Mouse (Mus musculus): ENCODE data around the gene Nudc.

Nudc gene

GRCm38 (mm10) chr4:133545272-133546231 lies at the start of gene Nudc:
TSS of gene Nudc (minus strand) at chr4:133545996.
- DNase-seq (ENCODE audit: low spot score) = peak; percentile 93

- DNase-seq (ENCODE audit: low spot score) = no peak
Observed at GRCm38 (mm10) chr4:133595538-133595937, 49.7 kb upstream of the Nudc start.

- DNase-seq (ENCODE audit: low spot score) = peak; percentile 61
Observed at GRCm38 (mm10) chr4:133592570-133592969, 46.8 kb upstream of the Nudc start.

GRCm38 (mm10) chr4:133584059-133584951 lies 38.5 kb upstream of the Nudc start, which contains the start of gene Gpn2:
TSS of gene Gpn2 (plus strand) at chr4:133584362.
- DNase-seq (ENCODE audit: low spot score) = peak; percentile 85

GRCm38 (mm10) chr4:133583690-133584058 lies 37.9 kb upstream of the Nudc start:
- no peak for DNase-seq (ENCODE audit: low spot score)

- DNase-seq (ENCODE audit: low spot score) = no peak
Observed at GRCm38 (mm10) chr4:133577983-133578382, 32.2 kb upstream of the Nudc start.

- no peak for DNase-seq (ENCODE audit: low spot score)
Observed at GRCm38 (mm10) chr4:133574843-133575202, 29.0 kb upstream of the Nudc start.

- peak; percentile 94 for DNase-seq (ENCODE audit: low spot score)
Observed at GRCm38 (mm10) chr4:133574070-133574842, 28.5 kb upstream of the Nudc start, which contains the start of gene Gpatch3. TSS of gene Gpatch3 (plus strand) at chr4:133574745.

- peak; percentile 28 for DNase-seq (ENCODE audit: low spot score)
Observed at GRCm38 (mm10) chr4:133570066-133570466, 24.3 kb upstream of the Nudc start.

- DNase-seq (ENCODE audit: low spot score) = no peak
Observed at GRCm38 (mm10) chr4:133569291-133570065, 23.7 kb upstream of the Nudc start.

GRCm38 (mm10) chr4:133567251-133567650 lies 21.5 kb upstream of the Nudc start:
- no peak for DNase-seq (ENCODE audit: low spot score)

GRCm38 (mm10) chr4:133563123-133563571 lies 17.4 kb upstream of the Nudc start:
- DNase-seq (ENCODE audit: low spot score) = no peak

- no peak for DNase-seq (ENCODE audit: low spot score)
Observed at GRCm38 (mm10) chr4:133561622-133562021, 15.8 kb upstream of the Nudc start.

GRCm38 (mm10) chr4:133559846-133560245 lies 14.1 kb upstream of the Nudc start:
- DNase-seq (ENCODE audit: low spot score) = no peak

- no peak for DNase-seq (ENCODE audit: low spot score)
Observed at GRCm38 (mm10) chr4:133557041-133557717, 11.4 kb upstream of the Nudc start.

- DNase-seq (ENCODE audit: low spot score) = no peak
Observed at GRCm38 (mm10) chr4:133553448-133554330, 7.9 kb upstream of the Nudc start.

GRCm38 (mm10) chr4:133552768-133553447 lies 7.1 kb upstream of the Nudc start, which contains the start of gene Nr0b2:
TSS of gene Nr0b2 (plus strand) at chr4:133553376.
- no peak for DNase-seq (ENCODE audit: low spot score)

GRCm38 (mm10) chr4:133552029-133552428 lies 6.2 kb upstream of the Nudc start:
- no peak for DNase-seq (ENCODE audit: low spot score)

- DNase-seq (ENCODE audit: low spot score) = no peak
Observed at GRCm38 (mm10) chr4:133536652-133537051, 9.1 kb downstream of the Nudc start.
